Mouse (Mus musculus) heart, embryonic 14.5 days (tissue): Measurements from ENCODE around the gene Nectin2. TPM values are rescaled to one million over a fixed set of nuclear protein-coding genes. Genes with fewer than 3 reads are reported as not detected.

Source experiments
- ATAC-seq: fragments of 200-750 bp; cut with Nextera tagmentation; 2 replicates; pipeline ENCODE4 v1.8.0; 2017; ENCODE audit warnings: low read depth, moderate TSS enrichment; ENCODE audit not compliant: insufficient number of reproducible peaks, insufficient read depth, low FRiP score
- H3K27ac ChIP-seq, 2 experiments: fragments of 200-500 bp in 1 of 2; fragments of 300-500 bp in 1 of 2; sonication (generic) in 1 of 2; replicated peaks in 1 of 2; 2 replicates each; pipeline ENCODE4 v1.5.1; 2012 to 2014; ENCODE audit warnings: low read depth in 2 of 2, low read length in 2 of 2, control low read depth in 1 of 2, mild to moderate bottlenecking in 1 of 2, mixed read lengths in 1 of 2; ENCODE audit not compliant: control insufficient read depth in 1 of 2, insufficient read depth in 1 of 2
- H3K27me3 ChIP-seq: fragments of 300-500 bp; sonication (generic); 2 replicates; pipeline ENCODE4 v1.6.1; 2014; ENCODE audit warnings: mild to moderate bottlenecking, low read length, control low read depth; ENCODE audit not compliant: control insufficient read depth, insufficient read depth
- H3K36me3 ChIP-seq: fragments of 300-500 bp; sonication (generic); 2 replicates; pipeline ENCODE4 v1.6.1; 2014; ENCODE audit warnings: mild to moderate bottlenecking, control low read depth, low read length, mixed read lengths; ENCODE audit not compliant: control insufficient read depth, insufficient read depth
- H3K4me1 ChIP-seq, 2 experiments: fragments of 200-500 bp in 1 of 2; fragments of 300-500 bp in 1 of 2; sonication (generic) in 1 of 2; 2 replicates each; pipeline ENCODE4 v1.6.1; 2012 to 2014; ENCODE audit warnings: low read length in 2 of 2, control low read depth in 1 of 2, mixed read lengths in 1 of 2; ENCODE audit not compliant: control insufficient read depth in 2 of 2, insufficient read depth in 2 of 2
- H3K4me2 ChIP-seq: fragments of 300-500 bp; sonication (generic); 2 replicates; pipeline ENCODE4 v1.6.1; 2014; ENCODE audit warnings: mild to moderate bottlenecking, low read length
- H3K4me3 ChIP-seq, 2 experiments: fragments of 200-500 bp in 1 of 2; fragments of 300-500 bp in 1 of 2; sonication (generic) in 1 of 2; 2 replicates each; pipeline ENCODE4 v1.5.1; 2012 to 2014; ENCODE audit warnings: low read length in 2 of 2, mild to moderate bottlenecking in 2 of 2, control low read depth in 1 of 2, low read depth in 1 of 2, moderate library complexity in 1 of 2; ENCODE audit not compliant: control insufficient read depth in 1 of 2, insufficient read depth in 1 of 2
- H3K9ac ChIP-seq: fragments of 300-500 bp; sonication (generic); 2 replicates; pipeline ENCODE4 v1.6.1; 2014; ENCODE audit warnings: mild to moderate bottlenecking, low read length
- H3K9me3 ChIP-seq: fragments of 300-500 bp; sonication (generic); 2 replicates; pipeline ENCODE4 v1.6.1; 2016; ENCODE audit warnings: low read length, control low read depth; ENCODE audit not compliant: control insufficient read depth
- WGBS: fragments of 180-500 bp; shearing (Covaris S2); extraction: QIAGEN DNeasy Blood & Tissue Kit; methylation state at CpG from one replicate; pipeline ENCODE4 v1.1.7; 2014; 5-methylcytosine and 5-hydroxymethylcytosine counted together
- polyA plus RNA-seq: library from polyadenylated mRNA; unstranded; fragments of >200 nt; fragmentation: Nextera tagmentation; extraction: Ambion mirVana; gene quantifications from 2 replicates; pipeline ENCODE4 v1.2.1, GENCODE M21; 2014

The Nectin2 gene
- polyA plus RNA-seq, 1 experiment from 2014 or later = 68.4 TPM

GRCm38 (mm10) chr7:19741329-19742031 is 8.8 kb downstream of the Nectin2 start:
- ATAC-seq = no peak
- no peak overlapping the region for H3K4me3 ChIP-seq
- H3K9ac ChIP-seq = no peak overlapping the region
- peaks cover 53% of the 10 kb centered on the region for H3K36me3 ChIP-seq
- H3K4me2 ChIP-seq = no peak overlapping the region
- 37% methylated on average over 8 of the region's 8 CpGs for WGBS
- no peak overlapping the region for H3K27ac ChIP-seq
- H3K4me1 ChIP-seq = peaks cover 25 to 33% of the 10 kb centered on the region in 2 experiments
- no peaks in the 10 kb centered on the region for H3K27me3 ChIP-seq
- H3K9me3 ChIP-seq = no peaks in the 10 kb centered on the region

GRCm38 (mm10) chr7:19740269-19740668 is 10.0 kb downstream of the Nectin2 start:
- no peak for ATAC-seq
- H3K27ac ChIP-seq = no peak overlapping the region
- no peak overlapping the region for H3K4me2 ChIP-seq
- H3K27me3 ChIP-seq = no peaks in the 10 kb centered on the region
- no peak overlapping the region for H3K9ac ChIP-seq
- peaks cover 18 to 22% of the 10 kb centered on the region in 2 experiments for H3K4me1 ChIP-seq
- H3K36me3 ChIP-seq = peaks cover 61% of the 10 kb centered on the region
- no peak overlapping the region for H3K4me3 ChIP-seq
- WGBS = 73% methylated on average over 11 of the region's 11 CpGs
- no peaks in the 10 kb centered on the region for H3K9me3 ChIP-seq

- no peak overlapping the region for H3K9ac ChIP-seq
- no peaks in the 10 kb centered on the region for H3K27me3 ChIP-seq
- ATAC-seq = no peak
- 89% methylated on average over 3 of the region's 3 CpGs for WGBS
- no peaks in the 10 kb centered on the region for H3K9me3 ChIP-seq
- peaks cover 5 to 7% of the 10 kb centered on the region in 2 experiments; a peak in 2 of 4 replicates for H3K4me1 ChIP-seq
- peaks cover 62% of the 10 kb centered on the region for H3K36me3 ChIP-seq
- no peak overlapping the region for H3K27ac ChIP-seq
- no peak overlapping the region for H3K4me2 ChIP-seq
- H3K4me3 ChIP-seq = no peak overlapping the region
Observed at GRCm38 (mm10) chr7:19738771-19739170, 11.5 kb downstream of the Nectin2 start.

- Histone ChIP-seq H3K27ac (no peak overlapping the region), H3K9ac (no peak overlapping the region), H3K4me3 (no peak overlapping the region), H3K4me1 (peaks cover under 1% of the 10 kb centered on the region in 2 experiments; a peak in 1 of 4 replicates), H3K4me2 (no peak overlapping the region), H3K9me3 (no peaks in the 10 kb centered on the region), H3K36me3 (peaks cover 67% of the 10 kb centered on the region), H3K27me3 (no peaks in the 10 kb centered on the region)
- WGBS = 82% methylated on average over 16 of the region's 16 CpGs
- ATAC-seq = no peak
Observed at GRCm38 (mm10) chr7:19736389-19737057, 13.8 kb downstream of the Nectin2 start.

GRCm38 (mm10) chr7:19734178-19734666 is 16.1 kb downstream of the Nectin2 start:
- peaks cover 81% of the 10 kb centered on the region for H3K36me3 ChIP-seq

GRCm38 (mm10) chr7:19726541-19726940 is 23.7 kb downstream of the Nectin2 start:
- peaks cover 86% of the 10 kb centered on the region for H3K36me3 ChIP-seq
- no peak overlapping the region for H3K9ac ChIP-seq
- H3K27me3 ChIP-seq = no peaks in the 10 kb centered on the region
- H3K4me3 ChIP-seq = no peak overlapping the region
- H3K4me2 ChIP-seq = no peak overlapping the region
- ATAC-seq = no peak
- H3K9me3 ChIP-seq = peaks cover 3% of the 10 kb centered on the region
- 87% methylated on average over 4 of the region's 4 CpGs for WGBS
- H3K27ac ChIP-seq = no peak overlapping the region
- H3K4me1 ChIP-seq = peaks cover 0 to 2% of the 10 kb centered on the region in 2 experiments; a peak in 1 of 4 replicates

More at GRCm38 (mm10) chr7:19734178-19734666, 16.1 kb downstream of the Nectin2 start:
- no peaks in the 10 kb centered on the region for H3K9me3 ChIP-seq
- H3K4me1 ChIP-seq = no peaks in the 10 kb centered on the region
- H3K9ac ChIP-seq = no peak overlapping the region
- ATAC-seq = no peak
- H3K4me2 ChIP-seq = no peak overlapping the region
- no peak overlapping the region for H3K27ac ChIP-seq
- H3K27me3 ChIP-seq = no peaks in the 10 kb centered on the region
- no peak overlapping the region for H3K4me3 ChIP-seq
- 78% methylated on average over 10 of the region's 10 CpGs for WGBS

- Histone ChIP-seq H3K4me2 (no peak overlapping the region), H3K27ac (no peak overlapping the region), H3K9ac (no peak overlapping the region), H3K4me1 (peaks cover 0 to 2% of the 10 kb centered on the region in 2 experiments; a peak in 1 of 4 replicates), H3K9me3 (peaks cover 15% of the 10 kb centered on the region), H3K4me3 (no peak overlapping the region), H3K36me3 (peaks cover 82% of the 10 kb centered on the region), H3K27me3 (no peaks in the 10 kb centered on the region)
- 95% methylated on average over 12 of the region's 12 CpGs for WGBS
- no peak for ATAC-seq
Observed at GRCm38 (mm10) chr7:19724167-19724566, 26.1 kb downstream of the Nectin2 start.
